Mouse (Mus musculus): ENCODE measurements around the gene Adat2. TPM values are rescaled to one million over a fixed set of nuclear protein-coding genes. Genes with fewer than 3 reads are reported as not detected.

Adat2 gene
- polyA plus RNA-seq, 1 experiment from 2014 or later: 3.8 TPM

DNA sequence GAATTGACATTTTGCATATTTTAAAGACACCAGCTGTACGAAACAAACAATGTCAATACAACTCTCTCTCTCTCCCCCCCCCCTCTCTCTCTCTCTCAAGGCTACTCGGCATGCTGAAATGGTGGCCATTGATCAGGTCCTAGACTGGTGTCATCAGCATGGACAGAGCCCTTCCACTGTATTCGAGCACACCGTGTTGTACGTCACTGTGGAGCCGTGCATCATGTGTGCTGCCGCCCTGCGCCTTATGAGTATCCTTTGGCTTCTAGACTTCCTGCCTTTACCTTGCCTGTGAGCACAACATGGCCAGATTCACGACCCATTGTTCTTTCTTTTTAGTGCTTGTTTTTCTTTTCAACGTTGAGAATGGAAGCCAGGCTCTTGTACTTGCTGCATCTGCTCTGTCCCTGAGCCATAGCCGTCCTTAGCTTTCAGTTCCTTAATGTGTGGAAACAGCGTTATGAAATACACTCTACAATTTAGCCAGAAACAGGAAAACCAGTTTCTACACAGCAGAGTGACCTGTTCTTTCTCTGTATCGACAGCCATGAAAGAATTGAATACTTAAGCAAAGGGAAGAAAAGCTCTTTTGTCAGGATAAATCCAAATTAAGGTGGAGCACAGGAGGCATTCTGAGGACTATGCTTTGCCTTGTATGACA, 7.5 kb downstream of the Adat2 start:
- no peak for ATAC-seq (ENCODE audit: insufficient read depth, low FRiP score)
- no peak overlapping the region for H3K4me2 ChIP-seq (ENCODE audit: low read depth, low read length)
- WGBS: 86% methylated on average over 13 of the region's 13 CpGs
- no peaks in the 10 kb centered on the region for H3K4me1 ChIP-seq (ENCODE audit: control insufficient read depth, insufficient read depth, low read length)
- no peak overlapping the region for H3K9ac ChIP-seq (ENCODE audit: low read length)
- no peaks in the 10 kb centered on the region for H3K9me3 ChIP-seq (replicated peaks; ENCODE audit: control insufficient read depth, low read length)
- no peaks in the 10 kb centered on the region for H3K27me3 ChIP-seq (ENCODE audit: control insufficient read depth, insufficient read depth, low read length)
- H3K4me3 ChIP-seq (replicated peaks; ENCODE audit: low read length): no peak overlapping the region
- no peak overlapping the region for H3K27ac ChIP-seq (ENCODE audit: low read length)
- 0 out of 2 replicates have a peak, but pooled peaks cover 5% of the 10 kb centered on the region for H3K36me3 ChIP-seq (ENCODE audit: control insufficient read depth, insufficient read depth, low read length)

- H3K36me3 ChIP-seq (ENCODE audit: control insufficient read depth, insufficient read depth, low read length): 0 out of 2 replicates have a peak, but pooled peaks cover 5% of the 10 kb centered on the region
- peak overlapping the region; percentile 51 for H3K4me2 ChIP-seq (ENCODE audit: low read depth, low read length)
- no peaks in the 10 kb centered on the region for H3K9me3 ChIP-seq (replicated peaks; ENCODE audit: control insufficient read depth, low read length)
- peak overlapping the region; percentile 23 for H3K4me3 ChIP-seq (replicated peaks; ENCODE audit: low read length)
- 24% methylated on average over 24 of the region's 24 CpGs for WGBS
- H3K9ac ChIP-seq (ENCODE audit: low read length): peak overlapping the region; percentile 54; the same call in 1 of the 2 replicates
- H3K27me3 ChIP-seq (ENCODE audit: control insufficient read depth, insufficient read depth, low read length): no peaks in the 10 kb centered on the region
- H3K4me1 ChIP-seq (ENCODE audit: control insufficient read depth, insufficient read depth, low read length): no peaks in the 10 kb centered on the region
- ATAC-seq (ENCODE audit: insufficient read depth, low FRiP score): peak; percentile 40; the same call in 1 of the 2 replicates
- no peak overlapping the region for H3K27ac ChIP-seq (ENCODE audit: low read length)
Measured at GRCm38 (mm10) chr10:13564364-13565079, 11.8 kb downstream of the Adat2 start.

DNA sequence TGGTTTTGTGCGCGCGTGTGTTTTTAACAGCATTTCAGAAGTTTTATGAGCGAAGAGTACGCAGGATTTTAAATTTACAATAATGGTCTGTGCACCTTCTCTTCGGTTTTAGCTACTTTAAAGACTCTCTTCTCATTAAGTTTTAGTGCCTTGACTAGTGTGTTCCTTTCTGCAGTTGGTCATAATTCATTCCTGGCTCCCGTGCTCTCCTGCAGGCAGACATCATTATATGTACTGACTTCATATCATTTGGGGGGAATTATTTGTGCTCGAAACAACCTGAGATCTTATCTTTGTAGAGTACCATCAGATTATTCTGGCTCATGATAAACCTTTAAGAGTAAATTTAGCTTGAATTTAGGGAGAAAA, 12.4 kb downstream of the Adat2 start:
- ATAC-seq (ENCODE audit: insufficient read depth, low FRiP score): no peak
- WGBS: 46% methylated on average over 8 of the region's 8 CpGs
- no peaks in the 10 kb centered on the region for H3K4me1 ChIP-seq (ENCODE audit: control insufficient read depth, insufficient read depth, low read length)

DNA sequence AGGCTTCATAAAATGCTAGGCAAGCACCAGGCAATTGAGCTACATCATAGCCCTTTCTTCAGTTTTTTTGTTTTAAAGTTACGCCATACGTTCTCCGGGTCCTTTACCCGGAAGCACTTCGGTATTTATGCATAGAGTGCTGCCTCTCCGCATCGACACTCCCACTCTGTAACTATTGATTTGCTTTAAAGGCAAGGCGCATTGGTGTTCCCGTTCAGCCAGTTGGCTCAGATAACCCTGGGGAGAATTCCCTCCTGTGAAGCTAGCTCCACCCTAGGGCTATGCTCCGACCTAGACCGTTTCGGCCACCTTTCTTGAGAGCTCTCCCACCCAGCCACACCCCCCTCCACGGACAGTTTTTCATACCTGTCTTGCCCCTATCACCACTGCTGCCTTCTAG, 13.7 kb downstream of the Adat2 start:
- H3K4me3 ChIP-seq (replicated peaks; ENCODE audit: low read length): peak overlapping the region; percentile 17
- H3K4me2 ChIP-seq (ENCODE audit: low read depth, low read length): peak overlapping the region; percentile 40
- 0 out of 2 replicates have a peak, but pooled peaks cover 5% of the 10 kb centered on the region for H3K36me3 ChIP-seq (ENCODE audit: control insufficient read depth, insufficient read depth, low read length)
- WGBS: 46% methylated on average over 13 of the region's 13 CpGs
- H3K4me1 ChIP-seq (ENCODE audit: control insufficient read depth, insufficient read depth, low read length): no peaks in the 10 kb centered on the region
- no peaks in the 10 kb centered on the region for H3K27me3 ChIP-seq (ENCODE audit: control insufficient read depth, insufficient read depth, low read length)
- H3K9ac ChIP-seq (ENCODE audit: low read length): no peak overlapping the region
- no peak overlapping the region for H3K27ac ChIP-seq (ENCODE audit: low read length)
- no peaks in the 10 kb centered on the region for H3K9me3 ChIP-seq (replicated peaks; ENCODE audit: control insufficient read depth, low read length)
- ATAC-seq (ENCODE audit: insufficient read depth, low FRiP score): no peak; the same call in 1 of the 2 replicates

More for the DNA sequence above, 12.4 kb downstream of the Adat2 start:
- no peak overlapping the region for H3K27ac ChIP-seq (ENCODE audit: low read length)
- H3K36me3 ChIP-seq (ENCODE audit: control insufficient read depth, insufficient read depth, low read length): 0 out of 2 replicates have a peak, but pooled peaks cover 5% of the 10 kb centered on the region
- H3K27me3 ChIP-seq (ENCODE audit: control insufficient read depth, insufficient read depth, low read length): no peaks in the 10 kb centered on the region
- 0 out of 2 replicates have a peak overlapping the region, but pooled peaks have one; percentile 54 for H3K9ac ChIP-seq (ENCODE audit: low read length)
- H3K9me3 ChIP-seq (replicated peaks; ENCODE audit: control insufficient read depth, low read length): no peaks in the 10 kb centered on the region
- H3K4me3 ChIP-seq (replicated peaks; ENCODE audit: low read length): peak overlapping the region; percentile 23
- H3K4me2 ChIP-seq (ENCODE audit: low read depth, low read length): peak overlapping the region; percentile 51

DNA sequence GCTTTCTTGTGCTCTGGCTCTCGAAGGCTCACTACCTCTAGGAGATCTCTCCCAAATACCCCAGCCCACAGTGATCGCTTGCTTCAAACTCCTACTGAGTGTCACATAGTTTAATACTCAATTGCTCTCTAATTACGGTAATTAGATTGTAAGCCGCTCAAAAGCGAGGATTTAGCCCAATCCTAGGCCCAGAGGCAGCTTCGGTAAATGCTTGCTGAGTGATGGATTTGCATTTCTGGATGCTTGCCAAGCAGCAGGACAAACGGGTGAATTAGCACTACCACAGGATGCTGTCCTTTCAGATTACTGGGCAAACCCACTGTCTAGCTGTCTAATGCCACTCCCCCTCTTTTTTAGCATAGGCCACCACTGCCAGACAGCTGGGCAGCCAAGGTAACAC, 17.1 kb downstream of the Adat2 start:
- 0 out of 2 replicates have a peak, but pooled peaks cover 3% of the 10 kb centered on the region for H3K4me1 ChIP-seq (ENCODE audit: control insufficient read depth, insufficient read depth, low read length)
- H3K4me2 ChIP-seq (ENCODE audit: low read depth, low read length): no peak overlapping the region
- no peaks in the 10 kb centered on the region for H3K27me3 ChIP-seq (ENCODE audit: control insufficient read depth, insufficient read depth, low read length)
- no peak overlapping the region for H3K9ac ChIP-seq (ENCODE audit: low read length)
- no peak overlapping the region for H3K27ac ChIP-seq (ENCODE audit: low read length)
- H3K36me3 ChIP-seq (ENCODE audit: control insufficient read depth, insufficient read depth, low read length): no peaks in the 10 kb centered on the region
- 55% methylated on average over 7 of the region's 7 CpGs for WGBS
- no peaks in the 10 kb centered on the region for H3K9me3 ChIP-seq (replicated peaks; ENCODE audit: control insufficient read depth, low read length)
- H3K4me3 ChIP-seq (replicated peaks; ENCODE audit: low read length): no peak overlapping the region
- ATAC-seq (ENCODE audit: insufficient read depth, low FRiP score): peak; percentile 17; the same call in 1 of the 2 replicates

GRCm38 (mm10) chr10:13570697-13571538, 18.2 kb downstream of the Adat2 start:
- ATAC-seq (ENCODE audit: insufficient read depth, low FRiP score): no peak
- H3K36me3 ChIP-seq (ENCODE audit: control insufficient read depth, insufficient read depth, low read length): no peaks in the 10 kb centered on the region
- 0 out of 2 replicates have a peak, but pooled peaks cover 3% of the 10 kb centered on the region for H3K4me1 ChIP-seq (ENCODE audit: control insufficient read depth, insufficient read depth, low read length)
- H3K4me3 ChIP-seq (replicated peaks; ENCODE audit: low read length): no peak overlapping the region
- no peaks in the 10 kb centered on the region for H3K27me3 ChIP-seq (ENCODE audit: control insufficient read depth, insufficient read depth, low read length)
- no peak overlapping the region for H3K9ac ChIP-seq (ENCODE audit: low read length)
- no peak overlapping the region for H3K4me2 ChIP-seq (ENCODE audit: low read depth, low read length)
- H3K9me3 ChIP-seq (replicated peaks; ENCODE audit: control insufficient read depth, low read length): no peaks in the 10 kb centered on the region
- H3K27ac ChIP-seq (ENCODE audit: low read length): no peak overlapping the region
- WGBS: 69% methylated on average over 9 of the region's 9 CpGs

DNA sequence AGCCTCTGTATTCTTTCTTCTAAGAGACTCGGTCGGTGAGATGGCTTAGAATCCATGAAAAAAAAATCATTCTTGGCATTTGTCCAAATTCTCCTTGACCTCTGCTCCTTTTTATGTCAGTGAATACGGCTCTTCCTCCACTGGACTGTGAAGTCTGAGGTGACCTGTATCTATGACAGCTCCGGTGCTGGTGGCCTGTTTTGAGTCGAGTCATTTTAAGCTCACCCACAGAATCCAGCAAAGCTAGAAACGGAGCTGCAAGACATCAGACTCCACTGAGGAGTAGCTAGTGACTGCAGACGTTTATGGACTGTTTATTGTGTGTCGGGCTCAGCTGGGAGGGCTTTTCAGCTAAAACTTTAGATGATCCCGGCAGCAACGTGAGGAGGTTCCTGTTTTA, 19.3 kb downstream of the Adat2 start:
- ATAC-seq (ENCODE audit: insufficient read depth, low FRiP score): no peak
- Histone ChIP-seq H3K4me2 (ENCODE audit: low read depth, low read length) (no peak overlapping the region), H3K27me3 (ENCODE audit: control insufficient read depth, insufficient read depth, low read length) (no peaks in the 10 kb centered on the region), H3K27ac (ENCODE audit: low read length) (no peak overlapping the region), H3K36me3 (ENCODE audit: control insufficient read depth, insufficient read depth, low read length) (no peaks in the 10 kb centered on the region), H3K9me3 (replicated peaks; ENCODE audit: control insufficient read depth, low read length) (no peaks in the 10 kb centered on the region), H3K4me1 (ENCODE audit: control insufficient read depth, insufficient read depth, low read length) (0 out of 2 replicates have a peak, but pooled peaks cover 7% of the 10 kb centered on the region), H3K9ac (ENCODE audit: low read length) (no peak overlapping the region), H3K4me3 (replicated peaks; ENCODE audit: low read length) (no peak overlapping the region)
- 27% methylated on average over 10 of the region's 10 CpGs for WGBS

DNA sequence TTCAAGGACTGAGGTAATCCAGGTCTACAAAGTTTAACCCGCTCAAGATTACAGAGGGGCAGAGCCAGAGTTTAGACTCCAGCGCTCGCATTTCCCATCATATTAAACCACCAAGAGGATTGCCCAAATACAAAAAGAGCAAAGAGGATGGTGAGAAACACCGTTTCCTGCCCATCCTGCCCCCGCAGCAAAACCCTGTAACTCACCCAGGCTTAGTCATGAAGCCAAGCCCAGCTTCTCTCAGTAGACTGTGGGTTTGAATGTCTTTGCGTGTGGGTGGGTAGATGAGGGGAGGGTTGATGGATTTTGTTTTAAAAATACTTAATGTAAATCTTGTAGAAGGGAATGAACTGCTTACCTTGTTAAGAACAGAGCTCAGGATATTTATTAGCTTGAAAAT, 19.7 kb downstream of the Adat2 start:
- 66% methylated on average over 6 of the region's 6 CpGs for WGBS
- Histone ChIP-seq H3K4me3 (replicated peaks; ENCODE audit: low read length) (no peak overlapping the region), H3K9me3 (replicated peaks; ENCODE audit: control insufficient read depth, low read length) (no peaks in the 10 kb centered on the region), H3K27me3 (ENCODE audit: control insufficient read depth, insufficient read depth, low read length) (no peaks in the 10 kb centered on the region), H3K4me1 (ENCODE audit: control insufficient read depth, insufficient read depth, low read length) (0 out of 2 replicates have a peak, but pooled peaks cover 7% of the 10 kb centered on the region), H3K36me3 (ENCODE audit: control insufficient read depth, insufficient read depth, low read length) (no peaks in the 10 kb centered on the region), H3K27ac (ENCODE audit: low read length) (no peak overlapping the region), H3K9ac (ENCODE audit: low read length) (no peak overlapping the region), H3K4me2 (ENCODE audit: low read depth, low read length) (no peak overlapping the region)
- no peak for ATAC-seq (ENCODE audit: insufficient read depth, low FRiP score)
